Mouse (Mus musculus) liver, embryonic 16.5 days (tissue): ENCODE results near the gene Serpinb6c. TPM values are rescaled to one million over a fixed set of nuclear protein-coding genes. Genes with fewer than 3 reads are reported as not detected.
A peak's percentile ranks its signal among the peaks of the same experiment; 100 is the strongest.

ENCODE experiments used
- ATAC-seq: fragments of 200-750 bp; cut with Nextera tagmentation; 2 replicates; pipeline ENCODE4 v1.8.0; 2017; ENCODE audit warnings: low read depth, mild to moderate bottlenecking, moderate number of reproducible peaks, moderate library complexity
- H3K27ac ChIP-seq: fragments of 300-500 bp; sonication (generic); 2 replicates; pipeline ENCODE4 v1.5.1; 2014; ENCODE audit warnings: mild to moderate bottlenecking, low read length
- H3K27me3 ChIP-seq: fragments of 300-500 bp; sonication (generic); 2 replicates; pipeline ENCODE4 v1.6.1; 2014; ENCODE audit warnings: low read depth, low read length, mixed read lengths; ENCODE audit not compliant: control insufficient read depth, insufficient read depth
- H3K36me3 ChIP-seq: fragments of 300-500 bp; sonication (generic); 2 replicates; pipeline ENCODE4 v1.6.1; 2014; ENCODE audit warnings: mild to moderate bottlenecking; ENCODE audit not compliant: control insufficient read depth, insufficient read depth
- H3K4me1 ChIP-seq: fragments of 300-500 bp; sonication (generic); 2 replicates; pipeline ENCODE4 v1.6.1; 2014; ENCODE audit warnings: low read depth, low read length, mixed read lengths; ENCODE audit not compliant: control insufficient read depth
- H3K4me2 ChIP-seq: fragments of 300-500 bp; sonication (generic); 2 replicates; pipeline ENCODE4 v1.6.1; 2014; ENCODE audit warnings: low read depth, low read length, mixed read lengths
- H3K4me3 ChIP-seq: fragments of 300-500 bp; sonication (generic); 2 replicates; pipeline ENCODE4 v1.5.1; 2014; ENCODE audit warnings: low read depth, mild to moderate bottlenecking, low read length
- H3K9ac ChIP-seq: fragments of 300-500 bp; sonication (generic); 2 replicates; pipeline ENCODE4 v1.6.1; 2014; ENCODE audit warnings: low read depth, low read length
- H3K9me3 ChIP-seq: fragments of 300-500 bp; sonication (generic); replicated peaks from 2 replicates; pipeline ENCODE4 v1.6.1; 2016; ENCODE audit warnings: low read length; ENCODE audit not compliant: control insufficient read depth
- WGBS: fragments of 180-500 bp; shearing (Covaris S2); extraction: QIAGEN DNeasy Blood & Tissue Kit; methylation state at CpG from one replicate; pipeline ENCODE4 v1.1.7; 2014; ENCODE audit not compliant: insufficient replicate concordance; 5-methylcytosine and 5-hydroxymethylcytosine counted together
- polyA plus RNA-seq: library from polyadenylated mRNA; unstranded; fragments of >200 nt; fragmentation: Nextera tagmentation; extraction: Ambion mirVana; gene quantifications from 2 replicates; pipeline ENCODE4 v1.2.1, GENCODE M21; 2015

Serpinb6c gene
- polyA plus RNA-seq, 1 experiment from 2014 or later, result not detected

DNA sequence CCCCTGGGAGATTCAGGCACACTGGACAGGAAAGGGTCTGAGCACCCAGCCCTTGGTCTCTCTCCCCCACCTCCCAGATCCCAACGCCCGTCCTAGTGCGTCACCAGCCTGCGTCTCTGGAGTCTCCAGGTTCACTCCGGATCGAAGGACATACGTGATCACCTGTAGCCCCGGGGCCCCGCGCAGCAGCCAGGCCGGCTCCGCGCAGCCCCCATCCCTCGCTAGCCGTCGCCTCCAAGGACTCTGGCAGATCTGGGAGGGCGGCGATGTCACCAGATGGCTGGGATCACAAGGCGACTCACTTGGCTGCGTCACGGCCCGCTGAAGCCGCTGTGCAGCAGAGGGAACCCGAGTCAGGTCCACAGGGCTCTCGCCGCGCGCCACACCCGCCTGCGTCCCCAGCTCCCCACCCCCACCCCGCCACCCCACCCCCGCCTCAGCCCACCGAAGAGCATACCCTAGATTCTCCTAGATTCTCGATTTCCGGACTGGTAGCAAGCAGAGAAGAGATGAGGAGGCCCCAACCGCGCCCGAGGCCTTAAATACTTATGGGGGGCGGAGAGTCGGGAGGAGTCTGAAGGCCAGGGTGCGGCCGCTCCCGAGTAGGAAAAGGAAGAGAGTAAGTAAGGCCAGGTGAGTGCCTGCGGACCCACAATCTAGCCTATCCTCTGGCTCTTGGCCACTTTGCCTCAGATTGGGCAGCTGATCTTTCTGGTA lies 30.1 kb upstream of the Serpinb6c start:
- Histone ChIP-seq H3K9me3 (no peaks in the 10 kb centered on the region), H3K36me3 (no peaks in the 10 kb centered on the region), H3K4me1 (no peaks in the 10 kb centered on the region), H3K27me3 (peaks cover 3% of the 10 kb centered on the region; the same call in 1 of the 2 replicates), H3K27ac (no peak overlapping the region), H3K9ac (peak overlapping the region; percentile 47), H3K4me2 (peak overlapping the region; percentile 65), H3K4me3 (peak overlapping the region; percentile 61)
- ATAC-seq, result peak; percentile 19; the same call in 1 of the 2 replicates
- 1% methylated on average over 44 of the region's 44 CpGs for WGBS

DNA sequence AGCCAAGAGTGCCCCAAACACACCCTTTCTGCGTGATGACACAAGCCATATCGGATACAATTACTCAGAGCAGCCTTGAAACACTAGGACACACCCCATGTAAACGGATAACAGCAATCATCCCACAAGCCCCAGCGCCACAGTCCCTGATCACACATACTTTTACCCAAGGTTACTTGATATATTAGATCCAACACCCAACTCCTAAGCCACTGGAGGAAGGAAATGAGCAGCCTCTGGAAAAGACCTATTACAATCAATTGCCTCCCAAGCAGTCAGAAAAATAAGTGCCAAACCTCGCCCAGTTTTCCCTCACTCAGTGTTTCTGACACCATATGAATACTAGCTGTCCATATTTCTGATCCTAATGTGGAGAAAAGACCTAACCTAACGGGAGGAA lies 29.2 kb upstream of the Serpinb6c start:
- H3K4me2 ChIP-seq, result no peak overlapping the region
- no peaks in the 10 kb centered on the region for H3K9me3 ChIP-seq
- WGBS, result 45% methylated on average over 6 of the region's 6 CpGs
- no peak overlapping the region for H3K27ac ChIP-seq
- H3K4me3 ChIP-seq, result 0 out of 2 replicates have a peak overlapping the region, but pooled peaks have one; percentile 61
- no peaks in the 10 kb centered on the region for H3K36me3 ChIP-seq
- peaks cover 3% of the 10 kb centered on the region; the same call in 1 of the 2 replicates for H3K27me3 ChIP-seq
- ATAC-seq, result no peak
- no peaks in the 10 kb centered on the region for H3K4me1 ChIP-seq
- H3K9ac ChIP-seq, result no peak overlapping the region

DNA sequence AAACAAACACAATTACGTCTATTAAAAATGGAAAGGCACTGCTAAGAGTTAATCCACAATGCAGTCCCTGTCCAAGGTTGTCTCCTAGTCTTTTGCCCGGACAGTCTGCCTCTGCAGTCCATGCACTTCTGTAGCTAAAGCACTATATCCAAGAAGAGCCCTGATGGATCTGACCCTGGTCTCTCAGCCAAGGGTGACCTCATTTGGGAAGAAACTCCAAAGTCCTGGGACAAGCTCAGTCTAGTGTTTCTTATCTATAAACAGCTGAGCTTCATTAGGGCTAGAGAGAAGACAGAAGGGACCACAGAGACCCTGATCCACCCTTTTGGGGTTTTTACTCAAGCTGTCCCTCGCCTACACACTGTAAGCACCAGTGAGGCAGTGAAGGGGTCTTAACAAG lies 25.4 kb upstream of the Serpinb6c start:
- no peak for ATAC-seq
- no peak overlapping the region for H3K9ac ChIP-seq
- peaks cover 3% of the 10 kb centered on the region; the same call in 1 of the 2 replicates for H3K27me3 ChIP-seq
- no peak overlapping the region for H3K4me3 ChIP-seq
- 52% methylated on average over 3 of the region's 3 CpGs for WGBS
- no peak overlapping the region for H3K27ac ChIP-seq
- no peak overlapping the region for H3K4me2 ChIP-seq
- no peaks in the 10 kb centered on the region for H3K36me3 ChIP-seq
- H3K4me1 ChIP-seq, result no peaks in the 10 kb centered on the region
- no peaks in the 10 kb centered on the region for H3K9me3 ChIP-seq

DNA sequence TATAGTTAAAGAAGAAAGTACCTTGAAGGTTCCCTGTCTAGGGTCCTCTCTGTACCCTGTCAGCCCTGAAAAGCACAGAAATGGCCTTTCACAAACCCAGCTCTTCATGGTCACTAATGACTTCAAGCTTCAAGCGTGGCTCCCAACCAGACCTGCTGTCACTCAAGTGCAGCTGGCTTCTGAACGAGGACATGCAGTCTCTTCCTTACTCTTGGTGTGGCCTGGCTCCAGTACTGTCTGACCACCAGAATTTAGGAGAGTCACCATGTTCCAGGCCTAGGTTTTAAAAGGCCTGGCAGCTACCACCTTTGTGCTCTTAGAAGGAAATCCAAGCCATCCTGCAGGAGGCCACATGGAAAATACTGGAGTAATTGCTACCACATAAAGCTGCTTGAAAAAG lies 24.8 kb upstream of the Serpinb6c start:
- Histone ChIP-seq H3K9me3 (no peaks in the 10 kb centered on the region), H3K27me3 (peaks cover under 1% of the 10 kb centered on the region; the same call in 1 of the 2 replicates), H3K4me1 (no peaks in the 10 kb centered on the region), H3K9ac (no peak overlapping the region), H3K36me3 (no peaks in the 10 kb centered on the region), H3K27ac (no peak overlapping the region), H3K4me2 (no peak overlapping the region), H3K4me3 (no peak overlapping the region)
- 63% methylated on average over 2 of the region's 2 CpGs for WGBS
- ATAC-seq, result no peak

DNA sequence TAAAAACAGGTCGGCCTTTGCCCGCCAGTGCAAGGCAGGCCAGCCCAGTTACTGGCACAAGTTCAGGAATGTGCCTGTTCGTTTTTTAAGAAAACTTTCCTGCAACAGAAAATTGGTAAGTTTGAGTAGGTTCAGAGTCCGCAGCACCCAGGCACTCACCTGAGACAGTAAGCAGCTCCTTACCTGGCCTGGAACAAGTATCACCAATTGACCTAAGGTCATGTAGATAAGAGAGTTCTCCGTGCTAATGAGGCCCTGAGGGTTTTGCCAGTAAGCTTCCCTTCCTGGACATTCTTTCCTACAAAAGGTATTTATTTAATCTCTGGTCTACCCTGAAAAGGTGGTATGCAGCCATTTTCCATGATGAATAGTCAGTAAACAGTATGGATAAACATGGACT lies 16.2 kb upstream of the Serpinb6c start:
- no peak overlapping the region for H3K4me3 ChIP-seq
- H3K27me3 ChIP-seq, result no peaks in the 10 kb centered on the region
- no peak overlapping the region for H3K27ac ChIP-seq
- no peak overlapping the region for H3K9ac ChIP-seq
- ATAC-seq, result no peak
- H3K36me3 ChIP-seq, result no peaks in the 10 kb centered on the region
- 68% methylated on average over 5 of the region's 5 CpGs for WGBS
- H3K4me1 ChIP-seq, result no peaks in the 10 kb centered on the region
- no peak overlapping the region for H3K4me2 ChIP-seq
- no peaks in the 10 kb centered on the region for H3K9me3 ChIP-seq

DNA sequence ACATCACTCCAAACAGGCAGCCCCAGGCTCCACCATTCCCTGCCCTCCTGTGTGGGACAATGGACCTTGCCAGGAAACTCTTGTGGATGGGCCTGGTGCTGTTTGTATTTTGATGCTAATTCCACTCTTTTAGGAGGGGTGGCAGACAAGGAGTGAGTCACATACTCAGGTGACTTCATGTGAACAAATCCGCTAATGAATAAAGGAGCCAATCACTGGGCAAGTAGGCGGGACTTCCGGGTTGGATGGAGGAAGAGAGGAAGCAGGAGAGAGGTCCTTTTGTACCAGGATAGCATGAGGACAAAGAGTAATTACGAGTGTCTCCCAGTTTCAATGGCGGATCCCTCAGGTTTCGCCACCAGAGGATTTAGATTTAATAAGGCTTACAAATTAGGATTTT lies 15.5 kb upstream of the Serpinb6c start:
- ATAC-seq, result no peak
- Histone ChIP-seq H3K9ac (no peak overlapping the region), H3K4me2 (no peak overlapping the region), H3K27ac (no peak overlapping the region), H3K4me3 (no peak overlapping the region), H3K9me3 (no peaks in the 10 kb centered on the region), H3K36me3 (no peaks in the 10 kb centered on the region), H3K4me1 (no peaks in the 10 kb centered on the region), H3K27me3 (no peaks in the 10 kb centered on the region)
- 77% methylated on average over 6 of the region's 6 CpGs for WGBS

DNA sequence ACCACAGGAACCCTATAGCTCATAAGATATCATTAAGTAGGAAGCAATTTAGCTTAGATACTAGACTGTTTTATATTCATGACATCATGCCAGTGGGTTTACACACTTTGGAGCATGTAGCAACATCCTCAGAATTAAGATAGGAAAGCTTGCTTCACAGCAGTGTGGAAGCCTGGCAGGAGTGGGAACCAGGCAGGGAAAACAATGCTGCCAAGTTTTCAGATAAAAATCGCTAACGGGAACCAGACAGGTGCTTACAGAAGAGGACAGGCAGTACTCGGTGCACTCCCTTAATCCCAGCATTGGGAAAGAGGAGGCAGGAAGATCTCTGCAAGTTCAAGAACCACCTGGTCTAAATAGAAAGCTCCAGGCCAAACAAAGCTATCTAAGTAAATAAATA lies 1.3 kb upstream of the Serpinb6c start:
- H3K4me2 ChIP-seq, result no peak overlapping the region
- no peak overlapping the region for H3K9ac ChIP-seq
- 43% methylated on average over 3 of the region's 3 CpGs for WGBS
- no peak overlapping the region for H3K4me3 ChIP-seq
- H3K4me1 ChIP-seq, result no peaks in the 10 kb centered on the region
- no peaks in the 10 kb centered on the region for H3K27me3 ChIP-seq
- no peaks in the 10 kb centered on the region for H3K9me3 ChIP-seq
- H3K27ac ChIP-seq, result no peak overlapping the region
- H3K36me3 ChIP-seq, result no peaks in the 10 kb centered on the region
- no peak for ATAC-seq

DNA sequence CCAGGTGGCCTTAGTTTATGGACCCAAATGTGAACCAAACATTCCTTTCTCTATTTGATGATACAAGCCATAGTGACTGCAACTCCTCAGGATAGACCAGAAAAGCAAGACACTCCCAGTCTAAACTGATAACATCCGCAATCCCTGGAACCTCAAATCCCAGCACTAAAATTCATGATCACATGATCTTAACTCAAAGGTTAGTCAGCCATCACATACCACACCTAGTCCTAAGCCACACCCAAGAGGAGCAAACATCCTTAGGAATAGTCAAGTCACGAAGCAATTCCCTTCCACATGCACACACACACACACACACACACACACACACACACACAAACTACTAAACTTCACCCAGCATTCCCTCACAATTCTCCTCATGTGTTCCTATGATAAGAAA lies 2.2 kb downstream of the Serpinb6c start:
- H3K27me3 ChIP-seq, result no peaks in the 10 kb centered on the region
- H3K4me2 ChIP-seq, result no peak overlapping the region
- H3K4me3 ChIP-seq, result no peak overlapping the region
- WGBS, result 67% methylated on average over 2 of the region's 2 CpGs
- H3K4me1 ChIP-seq, result no peaks in the 10 kb centered on the region
- no peaks in the 10 kb centered on the region for H3K9me3 ChIP-seq
- H3K36me3 ChIP-seq, result no peaks in the 10 kb centered on the region
- no peak overlapping the region for H3K27ac ChIP-seq
- ATAC-seq, result no peak
- H3K9ac ChIP-seq, result no peak overlapping the region

DNA sequence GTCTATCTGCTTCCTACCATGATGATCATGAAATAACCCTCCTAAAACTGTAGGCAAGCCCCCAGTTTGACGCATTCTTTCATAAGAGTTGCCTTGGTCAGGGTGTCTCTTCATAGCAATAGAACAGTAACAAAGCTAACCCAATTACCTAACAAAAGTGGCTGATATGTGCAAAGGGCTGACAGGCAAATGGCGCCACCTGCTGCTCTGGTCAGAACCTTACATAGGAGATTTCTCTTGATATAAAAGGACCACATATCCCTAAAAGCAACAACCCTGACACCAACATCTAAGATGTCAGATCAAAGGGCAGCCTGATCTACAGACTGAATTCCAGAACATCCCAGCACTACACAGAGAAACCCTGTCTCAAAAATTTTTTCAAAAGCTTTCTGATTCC lies 11.3 kb downstream of the Serpinb6c start:
- H3K4me1 ChIP-seq, result no peaks in the 10 kb centered on the region
- H3K27me3 ChIP-seq, result no peaks in the 10 kb centered on the region
- H3K4me3 ChIP-seq, result no peak overlapping the region
- ATAC-seq, result no peak
- H3K36me3 ChIP-seq, result no peaks in the 10 kb centered on the region
- H3K9me3 ChIP-seq, result no peaks in the 10 kb centered on the region
- H3K9ac ChIP-seq, result no peak overlapping the region
- H3K27ac ChIP-seq, result no peak overlapping the region
- no peak overlapping the region for H3K4me2 ChIP-seq
- 41% methylated on average over 2 of the region's 2 CpGs for WGBS
